Mouse (Mus musculus) myocyte (in vitro differentiated cells): ENCODE data around the gene Trim11.
"Not testable (repeated sequence)": the region's sequence is repeated elsewhere in the genome, so short reads cannot be mapped to it uniquely, and the experiment has no call there.

Source experiments
- CEBPB ChIP-seq: IDR thresholded peaks from 2 replicates; pipeline ENCODE4 v1.6.1; 2011; ENCODE audit warnings: mild to moderate bottlenecking, moderate library complexity; ENCODE audit not compliant: poor library complexity, insufficient read depth, severe bottlenecking
- MAX ChIP-seq: IDR thresholded peaks from one replicate; pipeline ENCODE4 v1.6.1; 2011; ENCODE audit warnings: low read depth, mild to moderate bottlenecking, control low read depth
- MYOD1 ChIP-seq, 3 experiments: IDR thresholded peaks; one replicate each; pipeline ENCODE4 v1.6.1; 2011; ENCODE audit warnings: control low read depth in 2 of 3, low read depth in 2 of 3, mild to moderate bottlenecking in 2 of 3, moderate library complexity in 1 of 3; ENCODE audit not compliant: insufficient read length in 2 of 3, control insufficient read depth in 1 of 3
- MYOG ChIP-seq, 3 experiments: IDR thresholded peaks; one replicate each; pipeline ENCODE4 v1.6.1; 2011; ENCODE audit warnings: control low read depth in 2 of 3, low read depth in 2 of 3, mild to moderate bottlenecking in 2 of 3; ENCODE audit not compliant: insufficient read length in 2 of 3, control insufficient read depth in 1 of 3, insufficient read depth in 1 of 3
- POLR2A ChIP-seq: IDR thresholded peaks from one replicate; pipeline ENCODE4 v1.6.1; 2011; ENCODE audit warnings: low read depth, mild to moderate bottlenecking, control low read depth, moderate library complexity; ENCODE audit not compliant: insufficient read length
- POLR2AphosphoS2 ChIP-seq: IDR thresholded peaks from one replicate; pipeline ENCODE4 v1.6.1; 2011; ENCODE audit warnings: low read depth, control low read depth; ENCODE audit not compliant: insufficient read length
- USF1 ChIP-seq: IDR thresholded peaks from one replicate; pipeline ENCODE4 v1.6.1; 2011; ENCODE audit warnings: low read depth, mild to moderate bottlenecking, control low read depth, moderate library complexity

GRCm38 (mm10) chr11:58954170-58954419 lies 23.8 kb upstream of the Trim11 start:
- peak; percentile 33 for TF ChIP-seq POLR2A
- not testable (repeated sequence) for TF ChIP-seq MYOD1 (IDR thresholded peaks at IDR 0.05; ENCODE audit: control insufficient read depth in 1 of 3, insufficient read length in 2 of 3, low read depth in 2 of 3); POLR2AphosphoS2; MYOG (IDR thresholded peaks at IDR 0.05; ENCODE audit: control insufficient read depth in 1 of 3, insufficient read depth in 1 of 3, insufficient read length in 2 of 3, low read depth in 2 of 3); USF1; MAX; CEBPB
